21 mouse cellular contexts compared by ENCODE assay signal in the genomic region with DNA sequence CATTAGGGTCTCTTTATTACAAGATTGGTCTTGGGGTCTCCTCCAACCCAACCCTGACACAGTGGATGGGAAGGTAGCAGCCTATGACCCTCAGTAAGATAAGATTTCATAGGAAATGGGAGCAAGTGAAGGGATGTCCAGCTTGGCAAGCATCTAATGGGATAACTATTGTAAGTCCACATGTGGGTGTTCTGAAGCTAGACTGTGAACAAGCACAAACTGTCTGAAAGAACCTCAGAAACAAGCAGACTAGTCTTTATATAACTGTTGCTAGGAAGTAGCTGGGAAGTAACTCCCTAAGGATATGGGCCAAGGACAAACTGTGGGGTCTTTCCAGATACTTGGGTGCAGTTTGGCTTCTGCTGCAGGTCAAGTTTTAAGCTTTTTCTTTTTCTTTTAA.
DNase-seq lines count a peak whose midpoint lies in the region; ATAC-seq lines count a peak whose summit lies in the region.
"Had no signal": no experiment of that assay in that cellular context is flagged by ENCODE, and none has a peak within 500 bp of the region (broad histone marks: within the 10 kb centered on the region; RNA-seq: fewer than 3 reads in every experiment).

No protein-coding gene starts in this region.

- intact Hi-C loops in left cerebral cortex, postnatal 25 days (cut with DNase I), result no loop called here
- intact Hi-C loops in left cerebral cortex, postnatal 10 days (cut with DNase I), result no loop called here

- peak; percentile 95 for ATAC-seq in frontal cortex, adult (ENCODE audit: low TSS enrichment)
- ATAC-seq: forebrain, embryonic 14.5 days; forebrain, postnatal 0 days; hindbrain, embryonic 16.5 days; intestine, embryonic 15.5 days; Patski had no signal

- no peak for DNase-seq in frontal cortex, postnatal 14 days (ENCODE audit: low spot score in 2 of 2)
- DNase-seq in left cerebral cortex, postnatal 25 days (ENCODE audit: low spot score in 2 of 2), result peak; percentile 28 to 64
- no peak for DNase-seq in left cerebral cortex, postnatal 10 days (ENCODE audit: extremely low spot score in 1 of 2, low spot score in 2 of 2)
- DNase-seq in right cerebral cortex, adult 2 months (ENCODE audit: low spot score in 2 of 2), result peak; percentile 20 to 23
- no peak for DNase-seq in right cerebral cortex, adult 18-20 months
- DNase-seq in c-Kit-positive CD71-positive TER-119-positive erythroid progenitor cells, embryonic 14.5 days (ENCODE audit: low spot score), result no peak
- DNase-seq: adrenal gland, postnatal 10 days; adrenal gland, postnatal 36 days; B cell, adult 2 months; cerebellum, adult 2 months; cerebellum, adult 9-11 months; cerebellum, postnatal 25 days; forebrain, postnatal 0 days; gastrocnemius, adult 2 months; gastrocnemius, postnatal 14 days; heart, postnatal 36 days had no signal

Comparison
In these comparisons a context has a peak if more than half of its experiments do, and no peak if none do; other contexts are left out.
1. DNase-seq: peak in left cerebral cortex, postnatal 25 days (2 of 2) and right cerebral cortex, adult 2 months (2 of 2); none in frontal cortex, postnatal 14 days (0 of 2), left cerebral cortex, postnatal 10 days (0 of 2), right cerebral cortex, adult 18-20 months (single experiment) and c-Kit-positive CD71-positive TER-119-positive erythroid progenitor cells, embryonic 14.5 days (single experiment).